Mouse (Mus musculus) bone marrow, adult 2 months (tissue): Measurements from ENCODE around the gene Nav3.

Experiments used
- CTCF ChIP-seq: fragments of 200-500 bp; IDR thresholded peaks from 2 replicates; pipeline ENCODE4 v1.5.1; 2011; ENCODE audit warnings: low read length, control low read depth; ENCODE audit not compliant: control insufficient read depth, insufficient read depth
- POLR2A ChIP-seq: fragments of 200-500 bp; IDR thresholded peaks from 2 replicates; pipeline ENCODE4 v1.6.1; 2011; ENCODE audit warnings: low read depth, mild to moderate bottlenecking, control low read depth, low read length, borderline replicate concordance; ENCODE audit not compliant: control insufficient read depth

- no peak for TF ChIP-seq CTCF
- TF ChIP-seq POLR2A = no peak
Observed at GRCm38 (mm10) chr10:109887160-109887559, 568.8 kb downstream of the Nav3 start.
